Mouse (Mus musculus) midbrain, embryonic 14.5 days (tissue): ENCODE results near the gene Patz1. TPM values are rescaled to one million over a fixed set of nuclear protein-coding genes. Genes with fewer than 3 reads are reported as not detected.

Source experiments
- ATAC-seq: fragments of 200-750 bp; cut with Nextera tagmentation; 2 replicates; pipeline ENCODE4 v1.8.0; 2017; ENCODE audit warnings: moderate number of reproducible peaks, moderate library complexity; ENCODE audit not compliant: low FRiP score, low TSS enrichment
- DNase-seq: peaks from one replicate; pipeline ENCODE4 v3.0.0-alpha.2; 2015
- H3K27ac ChIP-seq: fragments of 300-500 bp; sonication (generic); replicated peaks from 2 replicates; pipeline ENCODE4 v1.5.1; 2014; ENCODE audit warnings: mild to moderate bottlenecking, low read depth, low read length, moderate library complexity
- H3K27me3 ChIP-seq: fragments of 300-500 bp; sonication (generic); 2 replicates; pipeline ENCODE4 v1.6.1; 2014; ENCODE audit warnings: low read length, control low read depth, mixed read lengths; ENCODE audit not compliant: control insufficient read depth, insufficient read depth
- H3K36me3 ChIP-seq: fragments of 300-500 bp; sonication (generic); 2 replicates; pipeline ENCODE4 v1.6.1; 2014; ENCODE audit warnings: low read length, control low read depth; ENCODE audit not compliant: control insufficient read depth, insufficient read depth
- H3K4me1 ChIP-seq: fragments of 300-500 bp; sonication (generic); 2 replicates; pipeline ENCODE4 v1.6.1; 2014; ENCODE audit warnings: mild to moderate bottlenecking, antibody characterized with exemption, low read length, control low read depth; ENCODE audit not compliant: control insufficient read depth, insufficient read depth
- H3K4me2 ChIP-seq: fragments of 300-500 bp; sonication (generic); 2 replicates; pipeline ENCODE4 v1.6.1; 2014; ENCODE audit warnings: mild to moderate bottlenecking, low read length, moderate library complexity
- H3K4me3 ChIP-seq: fragments of 300-500 bp; sonication (generic); replicated peaks from 2 replicates; pipeline ENCODE4 v1.5.1; 2014; ENCODE audit warnings: low read depth, low read length
- H3K9ac ChIP-seq: fragments of 300-500 bp; sonication (generic); replicated peaks from 2 replicates; pipeline ENCODE4 v1.6.1; 2014; ENCODE audit warnings: mild to moderate bottlenecking, low read length, moderate library complexity
- H3K9me3 ChIP-seq: fragments of 300-500 bp; sonication (generic); 2 replicates; pipeline ENCODE4 v1.6.1; 2016; ENCODE audit warnings: low read length, control low read depth, mixed read lengths; ENCODE audit not compliant: control insufficient read depth
- WGBS: fragments of 180-500 bp; shearing (Covaris S2); extraction: QIAGEN DNeasy Blood & Tissue Kit; methylation state at CpG from one replicate; pipeline ENCODE4 v1.1.7; 2014; 5-methylcytosine and 5-hydroxymethylcytosine counted together
- polyA plus RNA-seq: library from polyadenylated mRNA; unstranded; fragments of >200 nt; fragmentation: Nextera tagmentation; extraction: Ambion mirVana; gene quantifications from 2 replicates; pipeline ENCODE4 v1.2.1, GENCODE M21; 2014

The Patz1 gene
- polyA plus RNA-seq, 1 experiment from 2014 or later = 78.7 TPM

DNA sequence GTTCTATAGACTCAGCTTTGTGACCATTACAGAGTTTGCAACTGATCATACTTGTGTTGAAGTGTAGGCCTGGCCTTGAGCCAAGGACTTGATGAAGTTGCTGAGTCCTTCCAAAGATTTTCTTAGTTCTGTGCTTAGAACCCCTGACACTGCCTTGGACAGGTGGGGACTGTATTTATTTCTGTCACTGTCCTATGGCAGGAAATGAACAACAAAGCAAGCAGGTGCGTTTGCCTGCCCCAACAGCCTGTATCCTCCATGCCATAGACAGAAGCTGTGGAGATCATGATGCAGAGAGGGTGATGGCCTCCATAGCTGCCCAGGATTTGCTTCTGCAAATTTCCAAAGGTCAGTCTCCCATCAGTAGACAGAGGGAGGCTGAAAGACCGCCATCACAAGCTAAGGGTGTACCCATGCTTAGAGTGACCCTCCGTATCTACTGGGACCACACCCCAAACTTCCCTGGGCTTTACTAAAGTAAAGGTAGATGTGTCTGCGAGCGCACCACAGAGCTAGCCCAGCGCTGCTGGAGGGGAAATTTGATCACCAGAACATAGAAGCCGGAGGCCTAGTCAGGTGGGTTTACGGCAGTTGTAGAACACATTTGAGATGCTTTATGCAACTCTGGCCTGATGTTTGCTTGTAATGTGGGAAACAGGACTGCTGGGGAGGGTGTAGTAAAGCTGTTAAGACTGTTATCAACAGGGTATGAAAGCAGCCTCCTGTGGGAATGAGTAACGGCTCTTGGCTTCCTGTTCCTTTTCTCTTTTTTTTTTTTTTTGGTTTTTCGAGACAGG, 22.3 kb downstream of the Patz1 start:
- Histone ChIP-seq H3K27me3 (no peaks in the 10 kb centered on the region), H3K9ac (no peak overlapping the region), H3K9me3 (no peaks in the 10 kb centered on the region), H3K4me3 (no peak overlapping the region), H3K4me1 (no peaks in the 10 kb centered on the region), H3K27ac (no peak overlapping the region), H3K36me3 (peaks cover 74% of the 10 kb centered on the region), H3K4me2 (no peak overlapping the region)
- DNase-seq = no peak
- ATAC-seq = no peak
- WGBS = 95% methylated on average over 9 of the region's 10 CpGs

- no peaks in the 10 kb centered on the region for H3K27me3 ChIP-seq
- WGBS = 91% methylated on average over 9 of the region's 10 CpGs
- H3K4me2 ChIP-seq = no peak overlapping the region
- no peaks in the 10 kb centered on the region for H3K4me1 ChIP-seq
- ATAC-seq = no peak
- H3K9me3 ChIP-seq = no peaks in the 10 kb centered on the region
- no peak overlapping the region for H3K27ac ChIP-seq
- H3K4me3 ChIP-seq = no peak overlapping the region
- H3K9ac ChIP-seq = no peak overlapping the region
- H3K36me3 ChIP-seq = peaks cover 66% of the 10 kb centered on the region
- no peak for DNase-seq
These were observed 23.1 kb downstream of the Patz1 start for GRCm38 (mm10) chr11:3311586-3312347.

DNA sequence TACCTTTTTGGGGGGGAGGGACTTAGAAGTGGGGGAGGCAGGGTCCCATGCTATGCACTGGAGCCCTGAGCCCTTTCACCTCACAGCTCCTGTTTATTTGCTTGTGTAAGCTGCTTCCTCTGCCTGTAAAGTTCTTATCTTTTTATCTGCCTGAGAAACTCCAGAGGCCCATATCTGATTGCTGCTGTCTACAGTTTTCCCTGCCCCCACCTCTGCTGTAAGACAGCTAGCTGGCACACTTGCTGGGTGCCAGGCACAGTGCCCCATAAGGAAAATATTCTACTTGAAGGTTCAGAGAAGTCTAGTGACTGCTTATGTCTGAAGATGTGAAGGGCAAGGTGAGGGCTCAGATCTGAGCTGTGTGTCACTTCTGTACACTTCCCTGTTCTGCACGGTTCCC, 24.6 kb downstream of the Patz1 start:
- ATAC-seq (no peak), DNase-seq (no peak)
- H3K4me2 ChIP-seq = no peak overlapping the region
- 86% methylated on average over 1 of the region's 1 CpGs for WGBS
- no peak overlapping the region for H3K4me3 ChIP-seq
- no peaks in the 10 kb centered on the region for H3K9me3 ChIP-seq
- H3K27me3 ChIP-seq = no peaks in the 10 kb centered on the region
- H3K27ac ChIP-seq = no peak overlapping the region
- no peaks in the 10 kb centered on the region for H3K4me1 ChIP-seq
- peaks cover 51% of the 10 kb centered on the region for H3K36me3 ChIP-seq
- H3K9ac ChIP-seq = no peak overlapping the region

GRCm38 (mm10) chr11:3314148-3314547, 25.5 kb downstream of the Patz1 start:
- H3K4me2 ChIP-seq = no peak overlapping the region
- 35% methylated on average over 2 of the region's 2 CpGs for WGBS
- DNase-seq (peak; percentile 72), ATAC-seq (peak; percentile 37; the same call in 1 of the 2 replicates)
- no peak overlapping the region for H3K27ac ChIP-seq
- H3K36me3 ChIP-seq = peaks cover 43% of the 10 kb centered on the region
- no peaks in the 10 kb centered on the region for H3K27me3 ChIP-seq
- H3K4me1 ChIP-seq = no peaks in the 10 kb centered on the region
- no peak overlapping the region for H3K4me3 ChIP-seq
- H3K9ac ChIP-seq = no peak overlapping the region
- H3K9me3 ChIP-seq = no peaks in the 10 kb centered on the region

DNA sequence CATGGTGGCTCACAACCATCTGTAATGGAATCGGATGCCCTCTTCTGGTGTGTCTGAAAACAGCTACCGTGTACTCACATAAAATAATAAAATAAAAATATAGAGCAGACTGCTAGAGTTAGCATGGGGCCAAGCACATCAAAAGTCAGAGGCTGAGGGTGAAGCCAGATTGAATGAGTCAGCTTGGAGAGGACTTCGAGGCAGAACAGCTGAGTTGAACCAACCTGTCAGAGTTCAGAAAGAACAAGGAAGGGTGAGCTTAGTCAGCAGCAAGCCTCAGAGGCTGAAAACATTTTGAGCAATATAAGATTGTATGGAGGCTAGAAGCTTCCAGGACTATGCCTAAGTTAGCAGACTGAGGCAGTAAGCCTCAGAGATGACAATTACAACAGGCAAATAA, 29.6 kb downstream of the Patz1 start:
- Histone ChIP-seq H3K9me3 (no peaks in the 10 kb centered on the region), H3K4me1 (no peaks in the 10 kb centered on the region), H3K27me3 (no peaks in the 10 kb centered on the region), H3K4me3 (no peak overlapping the region), H3K36me3 (peaks cover 7% of the 10 kb centered on the region; the same call in 1 of the 2 replicates), H3K9ac (no peak overlapping the region), H3K27ac (no peak overlapping the region), H3K4me2 (no peak overlapping the region)
- no peak for ATAC-seq
- 97% methylated on average over 3 of the region's 3 CpGs for WGBS
- no peak for DNase-seq

DNA sequence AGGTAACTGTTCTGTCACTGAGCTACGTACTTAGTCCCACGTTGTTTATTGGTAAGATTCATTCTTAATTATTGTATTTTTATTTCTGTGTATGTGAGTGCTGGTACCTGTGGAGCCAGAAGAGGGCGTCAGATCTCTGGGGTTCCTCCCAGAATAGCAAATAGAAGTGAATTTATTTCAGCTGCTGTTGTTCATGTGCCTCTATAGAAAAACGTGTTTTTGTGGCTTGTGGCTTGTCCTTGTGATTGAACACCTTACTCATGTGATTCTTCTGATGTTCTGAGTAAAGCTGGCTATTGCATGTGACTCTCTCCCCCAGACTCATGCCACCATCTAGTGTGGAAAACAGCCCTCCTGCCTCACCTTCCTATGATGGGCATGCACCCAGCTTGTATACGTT, 39.6 kb downstream of the Patz1 start:
- H3K9me3 ChIP-seq = no peaks in the 10 kb centered on the region
- 76% methylated on average over 5 of the region's 5 CpGs for WGBS
- ATAC-seq = no peak

DNA sequence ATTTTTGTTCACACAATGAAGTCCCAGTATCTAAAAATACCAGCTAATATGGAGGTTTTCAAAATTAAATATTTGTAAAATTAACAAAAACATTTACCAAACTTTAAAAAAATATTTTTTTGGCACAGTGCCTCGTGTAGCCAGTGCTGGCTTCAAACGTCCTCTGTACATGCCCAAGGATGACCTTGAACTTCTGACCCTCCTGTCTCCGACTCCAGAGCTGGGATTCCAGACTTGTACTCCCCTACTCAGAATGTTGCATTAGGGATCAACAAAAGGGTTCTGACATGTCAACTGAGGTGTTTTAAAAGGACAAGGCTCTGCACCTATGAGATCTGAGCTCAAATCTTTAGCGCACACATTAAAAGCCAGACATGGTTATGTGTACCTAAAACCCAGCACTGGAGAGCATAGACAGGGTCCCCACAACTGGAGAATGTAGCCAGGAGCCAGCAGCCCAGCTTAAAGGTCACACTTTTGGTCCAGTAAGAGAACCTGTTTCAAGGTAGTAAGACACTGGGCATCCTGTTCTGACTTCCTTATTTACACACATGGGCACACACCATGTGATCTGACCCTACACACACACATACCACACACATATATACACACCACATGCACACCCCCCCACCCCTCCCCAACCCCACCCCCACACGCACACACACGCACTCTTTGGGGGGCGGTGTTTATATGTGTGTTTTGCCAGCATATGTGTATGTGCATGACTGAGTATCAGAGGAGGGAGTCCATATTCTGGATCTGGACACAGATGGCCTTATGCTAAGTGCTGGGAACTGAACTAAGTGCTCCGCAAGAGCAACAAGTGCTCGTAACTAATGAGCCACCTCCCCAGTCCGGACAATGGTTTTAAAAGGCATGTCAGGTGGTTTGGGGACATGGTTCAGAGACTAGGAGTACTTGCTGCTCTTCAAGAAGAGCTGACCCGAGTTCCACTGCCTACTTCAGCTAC, 40.4 kb downstream of the Patz1 start:
- DNase-seq (no peak), ATAC-seq (no peak)
- Histone ChIP-seq H3K36me3 (no peaks in the 10 kb centered on the region), H3K9me3 (no peaks in the 10 kb centered on the region), H3K27me3 (no peaks in the 10 kb centered on the region), H3K4me1 (peaks cover 9% of the 10 kb centered on the region), H3K4me2 (no peak overlapping the region), H3K27ac (no peak overlapping the region), H3K4me3 (no peak overlapping the region), H3K9ac (no peak overlapping the region)
- WGBS = 81% methylated on average over 11 of the region's 11 CpGs

More for the DNA sequence above, 39.6 kb downstream of the Patz1 start:
- Histone ChIP-seq H3K4me1 (peaks cover 9% of the 10 kb centered on the region), H3K27me3 (no peaks in the 10 kb centered on the region), H3K9ac (no peak overlapping the region), H3K4me3 (no peak overlapping the region), H3K36me3 (0 out of 2 replicates have a peak, but pooled peaks cover under 1% of the 10 kb centered on the region), H3K4me2 (no peak overlapping the region), H3K27ac (no peak overlapping the region)
- no peak for DNase-seq

- Histone ChIP-seq H3K36me3 (peaks cover 6% of the 10 kb centered on the region; the same call in 1 of the 2 replicates), H3K9me3 (no peaks in the 10 kb centered on the region), H3K4me3 (peak within 1 kb of the TSS; percentile 63), H3K4me1 (peaks cover 9% of the 10 kb centered on the region), H3K4me2 (peak within 1 kb of the TSS; percentile 100), H3K27me3 (no peaks in the 10 kb centered on the region), H3K9ac (peak within 1 kb of the TSS; percentile 52), H3K27ac (peak within 1 kb of the TSS; percentile 52)
- no peak for DNase-seq
- no peak for ATAC-seq
These were observed 41.3 kb downstream of the Patz1 start, which contains the start of gene Pik3ip1 for GRCm38 (mm10) chr11:3329891-3330451. Pik3ip1 (plus strand) TSS chr11:3330401.
